Mouse (Mus musculus): ENCODE data around the gene Syt1.

Syt1 gene

DNA sequence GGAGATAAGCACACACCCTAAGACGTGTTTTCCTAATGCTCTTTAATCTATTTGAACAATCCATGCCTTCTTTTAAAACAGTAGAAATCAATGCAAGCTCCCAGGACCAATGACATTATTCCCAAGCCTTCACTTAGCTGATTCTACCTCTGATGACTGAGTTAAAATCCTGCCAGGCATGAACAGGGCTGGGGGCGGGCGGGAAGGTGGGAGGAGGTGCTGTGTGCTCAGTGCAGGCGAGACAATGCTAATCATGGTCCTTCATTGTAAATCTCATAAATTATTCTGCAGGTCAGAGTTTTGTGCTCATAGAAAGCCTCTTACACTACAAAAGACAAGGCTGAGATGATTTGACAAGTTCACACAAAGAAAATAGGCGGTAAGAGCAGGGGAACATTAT is 366.9 kb downstream of the Syt1 start:
- DNase-seq (ENCODE audit: low read depth) = no peak

- no peak for DNase-seq (ENCODE audit: low read depth)
Measured at GRCm38 (mm10) chr10:108638095-108638494, 372.7 kb downstream of the Syt1 start.

DNA sequence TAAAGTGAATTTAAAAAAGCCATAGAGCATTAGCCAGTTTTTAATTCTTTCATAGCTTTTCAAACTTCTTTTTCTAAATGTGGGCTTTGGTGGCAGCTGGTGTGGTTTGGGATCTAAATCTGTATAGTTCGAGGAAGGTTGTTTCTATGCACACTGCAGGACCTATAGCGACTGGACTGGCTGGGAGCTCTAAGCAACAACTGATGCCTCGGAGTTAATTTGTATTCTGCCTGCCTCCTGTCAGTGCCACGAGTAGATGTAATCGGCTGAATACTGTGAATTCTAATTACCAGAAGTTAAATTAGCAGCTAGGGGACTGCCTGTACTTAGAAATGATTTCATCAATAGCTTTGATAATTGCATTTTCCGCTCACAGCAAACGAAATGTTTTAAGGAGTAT is 374.7 kb downstream of the Syt1 start:
- DNase-seq (ENCODE audit: low read depth) = no peak

DNA sequence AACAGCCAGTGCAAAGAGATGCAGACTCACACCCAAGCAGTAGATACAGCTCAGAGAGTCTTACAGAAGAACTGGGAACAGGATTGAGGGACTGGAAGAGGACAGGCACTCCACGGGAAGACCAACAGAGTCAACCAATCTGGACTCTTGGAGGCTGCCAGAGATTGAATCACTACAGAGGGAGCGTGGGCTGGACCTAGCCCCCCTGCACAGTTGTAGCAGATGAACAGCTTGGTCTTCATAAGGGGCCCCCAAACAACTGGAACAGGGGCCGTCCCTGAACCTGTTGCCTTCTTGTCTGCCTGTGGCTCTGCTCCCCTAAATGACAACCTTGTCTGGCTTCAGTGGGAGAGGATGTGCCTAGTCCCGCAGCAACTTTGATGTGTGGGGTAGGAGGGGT is 375.2 kb downstream of the Syt1 start:
- DNase-seq (ENCODE audit: low read depth) = no peak

- DNase-seq (ENCODE audit: low read depth) = peak; percentile 64
Measured at GRCm38 (mm10) chr10:108630841-108631240, 379.9 kb downstream of the Syt1 start.

GRCm38 (mm10) chr10:108626404-108626803 is 384.4 kb downstream of the Syt1 start:
- DNase-seq (ENCODE audit: low read depth) = no peak

DNA sequence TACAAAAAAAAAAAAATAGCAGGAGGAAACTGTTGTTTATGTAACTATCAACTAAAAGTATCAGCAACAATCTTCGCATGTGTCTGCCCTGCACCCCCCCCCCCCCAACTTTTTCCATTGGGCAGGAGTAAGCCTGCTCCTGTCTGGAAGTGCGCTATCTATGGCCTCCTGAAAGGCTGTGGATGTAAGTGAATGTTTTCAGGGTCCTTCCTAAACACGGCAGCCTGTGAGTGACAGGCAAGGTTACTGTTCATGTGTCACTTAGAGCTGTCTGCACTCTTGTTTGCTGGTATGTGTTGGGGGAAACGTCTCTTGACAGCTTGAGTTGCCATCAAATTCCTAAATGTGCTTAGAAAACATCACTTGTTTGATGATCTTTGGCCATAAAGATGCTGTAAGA is 387.8 kb downstream of the Syt1 start:
- DNase-seq (ENCODE audit: low read depth) = no peak

DNA sequence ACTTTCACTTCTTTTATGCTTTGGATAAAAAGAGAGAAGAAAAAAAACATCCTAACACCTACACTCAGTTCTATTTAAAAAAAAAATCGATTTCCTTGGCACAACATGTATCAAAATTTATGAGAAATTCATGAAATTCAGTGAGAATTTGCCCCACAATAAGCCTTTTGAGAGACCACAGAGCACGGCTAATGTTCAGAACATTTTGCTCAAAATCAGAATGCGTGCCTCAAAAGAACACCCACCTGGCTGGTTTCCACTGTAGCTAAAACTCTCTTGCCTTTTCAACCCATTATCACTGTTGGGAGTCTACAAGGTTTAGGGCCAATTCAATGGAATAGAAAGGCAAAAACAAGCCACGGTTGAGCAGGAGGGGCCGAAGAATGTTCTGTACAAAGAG is 390.9 kb downstream of the Syt1 start:
- no peak for DNase-seq (ENCODE audit: low read depth)

DNA sequence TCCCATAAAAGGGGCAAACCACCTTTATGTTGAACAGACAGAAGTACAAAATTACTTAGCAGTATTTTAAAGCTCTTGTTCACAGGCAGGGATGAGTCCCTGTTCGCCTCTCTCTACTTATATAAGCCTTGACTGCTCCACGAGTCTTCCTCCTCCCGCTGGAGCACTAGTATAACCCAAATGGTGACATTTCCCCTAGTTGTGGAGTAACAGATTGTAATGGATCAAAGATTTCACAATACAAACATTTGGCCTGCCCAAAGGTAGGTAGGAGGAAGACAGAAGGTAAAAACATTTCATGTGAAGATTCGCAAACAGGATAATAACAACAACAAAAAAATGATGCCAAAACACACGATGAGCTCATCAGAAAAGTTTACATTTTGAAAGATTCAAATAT is 391.6 kb downstream of the Syt1 start:
- no peak for DNase-seq (ENCODE audit: low read depth)

GRCm38 (mm10) chr10:108610057-108610644 is 400.6 kb downstream of the Syt1 start:
- DNase-seq (ENCODE audit: low read depth) = no peak

- no peak for DNase-seq (ENCODE audit: low read depth)
Measured at GRCm38 (mm10) chr10:108601672-108602412, 408.9 kb downstream of the Syt1 start.

DNA sequence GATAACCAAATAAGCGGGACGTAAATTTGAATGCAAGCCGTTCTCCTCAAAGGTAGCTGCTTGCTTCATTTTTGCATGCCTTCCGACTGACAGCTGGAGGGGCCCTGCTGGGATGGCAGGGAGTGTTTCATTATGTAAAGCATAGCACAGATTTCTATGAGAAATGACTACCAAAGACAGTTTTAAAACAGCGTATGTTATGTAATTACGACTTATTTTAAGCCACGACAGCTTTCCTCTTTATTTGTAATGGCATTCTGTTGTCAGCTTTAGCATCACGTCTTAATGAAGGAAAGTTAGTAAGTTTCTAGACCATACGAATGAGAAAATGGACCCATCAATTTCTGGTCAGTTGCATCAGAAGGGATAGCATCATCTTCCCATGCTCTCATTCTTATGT is 410.1 kb downstream of the Syt1 start:
- no peak for DNase-seq (ENCODE audit: low read depth)

DNA sequence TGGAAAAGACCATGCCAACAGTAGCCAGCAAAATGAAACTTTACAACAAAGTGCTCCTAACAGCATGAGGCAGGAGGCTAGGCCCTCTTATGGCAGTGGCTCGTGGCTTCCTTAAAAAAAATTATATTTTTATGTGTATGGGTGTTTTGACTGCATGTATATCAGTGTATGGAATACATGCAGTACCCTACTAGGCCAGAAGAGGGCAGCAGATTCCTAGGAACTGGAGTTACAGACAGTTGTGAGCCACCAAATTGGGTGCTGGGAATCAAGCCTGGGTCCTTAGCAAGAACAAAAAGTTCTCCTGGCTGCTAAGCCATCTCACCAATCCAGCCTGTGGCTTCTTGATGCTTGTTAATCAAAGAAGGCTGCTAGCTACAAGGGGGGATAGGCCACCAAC is 413.4 kb downstream of the Syt1 start:
- no peak for DNase-seq (ENCODE audit: low read depth)

DNA sequence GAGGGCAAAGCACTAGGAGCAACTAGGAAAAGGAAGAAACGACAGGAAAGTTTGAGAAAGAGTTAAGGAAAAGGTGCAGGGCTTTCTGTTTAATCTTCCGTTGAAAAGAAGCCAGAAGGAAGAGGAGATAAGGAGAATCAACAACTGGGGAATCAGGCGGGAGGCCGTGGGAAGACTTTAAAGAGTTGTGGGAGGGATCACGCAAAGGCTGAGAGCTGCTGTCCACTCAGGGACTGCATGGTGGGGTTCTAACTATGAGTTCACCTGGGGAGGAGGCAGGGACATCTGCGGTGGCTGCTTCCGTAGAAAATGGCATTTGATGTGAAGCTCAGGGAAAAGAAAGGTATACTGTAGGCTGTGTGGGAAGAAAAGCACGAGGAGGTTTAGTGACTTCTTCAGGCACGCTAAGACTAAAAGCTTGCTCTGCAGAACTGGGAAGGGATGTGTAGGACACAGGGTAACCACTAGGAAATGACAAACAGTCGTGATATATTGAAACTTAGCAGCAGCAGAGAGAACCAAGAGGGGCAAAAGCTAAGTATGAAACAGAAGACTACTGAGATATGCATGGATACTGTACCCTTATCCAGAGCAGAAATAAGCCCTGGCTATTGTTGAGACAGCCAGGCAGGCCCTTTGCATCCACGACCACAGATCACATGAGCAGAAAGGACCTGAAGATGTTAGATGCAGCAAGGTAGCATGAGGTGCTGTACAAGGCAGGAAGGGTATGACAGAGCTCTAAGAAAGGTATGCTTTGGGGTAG is 414.4 kb downstream of the Syt1 start:
- no peak for DNase-seq (ENCODE audit: low read depth)

DNA sequence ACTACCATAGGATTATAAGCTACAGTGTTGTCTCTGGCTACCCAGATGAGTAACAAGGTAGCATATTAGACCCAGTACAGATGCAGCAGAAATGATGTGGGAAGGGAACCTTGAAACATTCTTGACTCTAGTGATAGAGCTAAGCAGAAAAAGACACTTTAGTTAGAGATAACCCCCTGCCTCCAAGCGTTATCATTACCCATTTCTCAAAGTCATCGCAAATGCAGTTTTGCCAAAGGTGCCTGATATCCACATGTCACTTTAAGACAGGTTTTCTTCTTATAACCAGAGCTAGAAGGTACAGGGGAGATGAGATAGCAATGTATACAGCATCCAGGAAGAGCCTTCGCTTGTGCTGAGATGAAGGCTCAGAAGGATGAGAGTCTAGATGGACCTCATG is 421.4 kb downstream of the Syt1 start:
- DNase-seq (ENCODE audit: low read depth) = no peak

- DNase-seq (ENCODE audit: low read depth) = no peak
Measured at GRCm38 (mm10) chr10:108588924-108589323, 421.9 kb downstream of the Syt1 start.

- no peak for DNase-seq (ENCODE audit: low read depth)
Measured at GRCm38 (mm10) chr10:108583694-108584093, 427.1 kb downstream of the Syt1 start.

- no peak for DNase-seq (ENCODE audit: low read depth)
Measured at GRCm38 (mm10) chr10:108582397-108582730, 428.4 kb downstream of the Syt1 start.

DNA sequence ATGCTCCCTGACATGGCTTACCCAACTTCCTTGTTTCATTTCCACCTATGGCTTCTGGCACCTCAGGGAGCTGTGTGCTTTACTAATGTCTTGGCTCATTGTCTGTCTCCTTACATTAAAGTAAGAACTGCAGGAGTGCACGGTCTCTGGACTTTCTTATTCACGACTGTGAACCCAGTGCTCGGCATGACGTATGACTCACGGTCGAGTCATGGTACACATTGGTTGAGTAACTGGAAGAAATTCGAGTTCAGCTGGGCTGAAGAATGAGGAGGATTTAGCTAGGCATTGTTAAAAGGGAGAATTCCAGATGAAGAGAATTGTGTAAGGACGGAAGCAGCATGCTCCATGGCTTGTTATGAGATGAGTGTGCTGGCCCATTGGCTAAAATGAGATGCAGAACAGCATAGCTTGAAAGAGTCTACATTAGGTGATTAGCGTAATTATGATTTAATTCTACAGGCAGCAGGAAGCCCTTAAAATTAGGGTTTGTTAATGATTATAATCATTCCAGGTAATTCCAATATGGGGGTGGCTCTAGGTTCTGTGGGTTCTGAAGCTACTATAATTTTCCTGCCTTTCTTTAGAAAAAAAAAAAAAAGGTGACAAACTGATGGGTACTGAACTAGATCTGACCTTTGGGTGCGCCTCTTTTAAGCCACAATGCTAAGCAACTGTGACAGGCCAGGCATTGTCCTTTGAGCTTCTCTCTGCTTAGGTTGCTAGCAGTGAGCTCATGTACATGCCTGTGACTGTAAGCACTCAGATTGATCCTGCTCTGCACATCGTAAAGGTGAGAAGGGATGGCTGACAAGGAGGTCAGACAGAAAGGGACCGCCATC is 429.0 kb downstream of the Syt1 start:
- DNase-seq (ENCODE audit: low read depth) = peak; percentile 78

DNA sequence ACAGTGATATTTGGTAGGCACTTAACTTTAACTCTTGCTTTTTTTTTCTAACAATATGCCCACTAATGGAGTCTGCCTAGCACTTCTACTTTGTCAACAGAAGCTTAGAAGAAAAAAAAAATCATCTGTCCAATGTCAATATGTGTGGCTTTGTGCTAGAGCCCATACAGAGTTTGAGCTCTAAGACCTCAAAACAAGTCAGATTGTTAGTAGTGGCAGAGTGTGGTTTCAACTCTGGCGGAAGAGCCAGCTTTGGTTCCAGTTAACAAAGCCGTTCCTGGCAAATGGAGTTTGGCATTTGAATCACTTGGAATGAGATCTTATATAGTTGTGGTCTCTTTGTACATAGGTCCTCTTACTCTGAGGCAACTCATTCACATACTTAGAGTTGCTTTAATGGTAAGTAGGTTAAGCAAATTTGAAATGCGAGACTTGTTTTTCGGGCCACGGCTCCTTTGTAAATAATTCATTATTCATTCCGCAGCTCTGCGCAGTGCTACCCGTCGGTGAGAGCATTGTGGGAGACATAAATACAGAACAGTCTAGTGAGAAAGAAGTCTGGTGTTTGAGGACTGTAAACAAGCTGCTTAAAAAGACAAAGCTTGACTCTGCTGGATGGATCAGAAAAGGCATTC is 429.9 kb downstream of the Syt1 start:
- DNase-seq (ENCODE audit: low read depth) = peak; percentile 24

- no peak for DNase-seq (ENCODE audit: low read depth)
Measured at GRCm38 (mm10) chr10:108579396-108579795, 431.4 kb downstream of the Syt1 start.

GRCm38 (mm10) chr10:108577611-108578010 is 433.2 kb downstream of the Syt1 start:
- no peak for DNase-seq (ENCODE audit: low read depth)
